28 mouse cellular contexts compared by ENCODE assay signal in genomic region chr2:32146617-32147162, GRCm38 (mm10). TPM values are rescaled to one million over a fixed set of nuclear protein-coding genes. Genes with fewer than 3 reads are reported as not detected.
DNase-seq lines count a peak whose midpoint lies in the region; ATAC-seq and TF ChIP-seq lines count a peak whose summit lies in the region.
"Had no signal": no experiment of that assay in that cellular context is flagged by ENCODE, and none has a peak within 500 bp of the region (broad histone marks: within the 10 kb centered on the region; RNA-seq: fewer than 3 reads in every experiment).

No protein-coding gene starts in this region.

- no peak for ATAC-seq in hindbrain, embryonic 12.5 days (ENCODE audit: low FRiP score)
- no peak for ATAC-seq in megakaryocyte-erythroid progenitor cell, adult 5-6 weeks (replicated peaks; ENCODE audit: low FRiP score, low TSS enrichment, poor library complexity, severe bottlenecking)
- ATAC-seq: intestine, embryonic 15.5 days; midbrain, embryonic 16.5 days had no signal

- no peaks in the 10 kb centered on the region for H3K9me3 ChIP-seq in hindbrain, embryonic 12.5 days (replicated peaks)
- H3K9me3 ChIP-seq in hindbrain, embryonic 10.5 days: no peaks in the 10 kb centered on the region
- H3K9me3 ChIP-seq: embryonic facial prominence, embryonic 13.5 days; forebrain, embryonic 12.5 days; heart, embryonic 15.5 days; hindbrain, embryonic 15.5 days; intestine, embryonic 15.5 days; limb, embryonic 13.5 days; megakaryocyte, embryonic 14.5 days; stomach, embryonic 15.5 days had no signal

- peaks cover 3% of the 10 kb centered on the region for H3K79me2 ChIP-seq in myocyte (ENCODE audit: control insufficient read depth, insufficient read depth)

- H3K9ac ChIP-seq in hindbrain, embryonic 12.5 days: 0 out of 2 replicates have a peak overlapping the region, but pooled peaks have one; percentile 18
- H3K9ac ChIP-seq: embryonic facial prominence, embryonic 13.5 days; forebrain, embryonic 12.5 days; heart, embryonic 15.5 days; hindbrain, embryonic 15.5 days; intestine, embryonic 15.5 days; limb, embryonic 13.5 days; liver, embryonic 14.5 days; lung, embryonic 14.5 days; stomach, embryonic 15.5 days had no signal

- no peak overlapping the region for H3ac ChIP-seq in myocyte (ENCODE audit: control insufficient read depth, insufficient read length)

- WGBS in hindbrain, embryonic 12.5 days: 75% methylated on average over 5 of the region's 5 CpGs
- 79% methylated on average over 5 of the region's 5 CpGs for WGBS in hindbrain, embryonic 10.5 days

- no peak for DNase-seq in hindbrain, embryonic 10.5 days (ENCODE audit: low spot score)
- DNase-seq in ES-CJ7 (ENCODE audit: low read depth, low spot score) (peak; percentile 51), R1 (ENCODE audit: low read depth, low spot score) (peak; percentile 75)
- DNase-seq in ovary, postnatal 36 days (ENCODE audit: low spot score): no peak
- DNase-seq: cerebellum, adult 11-12 months; cerebellum, postnatal 10 days; gastrocnemius, postnatal 25 days; heart, adult 2 months; heart, postnatal 36 days; kidney, adult 9 months; kidney, postnatal 14 days; lung, embryonic 14.5 days; thymus, postnatal 25 days had no signal

- peaks cover 10% of the 10 kb centered on the region for H3K4me1 ChIP-seq in hindbrain, embryonic 12.5 days
- H3K4me1 ChIP-seq in hindbrain, embryonic 10.5 days (replicated peaks): peaks cover 16% of the 10 kb centered on the region
- H3K4me1 ChIP-seq: intestine, embryonic 15.5 days had no signal

- no peak overlapping the region for H3K4me2 ChIP-seq in hindbrain, embryonic 12.5 days (replicated peaks)
- no peak overlapping the region for H3K4me2 ChIP-seq in myocyte (ENCODE audit: low read depth)
- H3K4me2 ChIP-seq: embryonic facial prominence, embryonic 13.5 days; forebrain, embryonic 12.5 days; heart, embryonic 15.5 days; hindbrain, embryonic 15.5 days; intestine, embryonic 15.5 days; limb, embryonic 13.5 days; lung, embryonic 14.5 days; stomach, embryonic 15.5 days had no signal

- H3K27me3 ChIP-seq in hindbrain, embryonic 12.5 days: no peaks in the 10 kb centered on the region
- no peaks in the 10 kb centered on the region for H3K27me3 ChIP-seq in hindbrain, embryonic 10.5 days (ENCODE audit: insufficient read depth, poor library complexity, severe bottlenecking)
- H3K27me3 ChIP-seq in myocyte (ENCODE audit: control insufficient read depth, insufficient read depth, insufficient read length): no peaks in the 10 kb centered on the region
- H3K27me3 ChIP-seq: embryonic facial prominence, embryonic 13.5 days; forebrain, embryonic 12.5 days; heart, embryonic 15.5 days; hindbrain, embryonic 15.5 days; intestine, embryonic 15.5 days; limb, embryonic 13.5 days; megakaryocyte, embryonic 14.5 days; stomach, embryonic 15.5 days had no signal

- H3K36me3 ChIP-seq in hindbrain, embryonic 12.5 days: no peaks in the 10 kb centered on the region
- no peaks in the 10 kb centered on the region for H3K36me3 ChIP-seq in hindbrain, embryonic 10.5 days
- H3K36me3 ChIP-seq in myocyte (ENCODE audit: control insufficient read depth, insufficient read depth): no peaks in the 10 kb centered on the region
- H3K36me3 ChIP-seq: embryonic facial prominence, embryonic 13.5 days; forebrain, embryonic 12.5 days; heart, embryonic 15.5 days; hindbrain, embryonic 15.5 days; intestine, embryonic 15.5 days; limb, embryonic 13.5 days; stomach, embryonic 15.5 days had no signal

- no peak overlapping the region for H3K27ac ChIP-seq in hindbrain, embryonic 12.5 days
- no peak overlapping the region for H3K27ac ChIP-seq in hindbrain, embryonic 10.5 days
- H3K27ac ChIP-seq: embryonic facial prominence, embryonic 13.5 days; forebrain, embryonic 12.5 days; heart, adult 2 months; heart, embryonic 15.5 days; hindbrain, embryonic 15.5 days; intestine, embryonic 15.5 days; layer of hippocampus, adult 2 months; limb, embryonic 13.5 days; liver, embryonic 14.5 days; stomach, embryonic 15.5 days had no signal

- H3K4me3 ChIP-seq in hindbrain, embryonic 12.5 days: no peak overlapping the region
- no peak overlapping the region for H3K4me3 ChIP-seq in hindbrain, embryonic 10.5 days
- H3K4me3 ChIP-seq in myocyte: no peak overlapping the region
- H3K4me3 ChIP-seq: embryonic facial prominence, embryonic 13.5 days; erythroblast, embryonic 14.5 days; forebrain, embryonic 12.5 days; heart, adult 2 months; heart, embryonic 15.5 days; hindbrain, embryonic 15.5 days; intestine, embryonic 15.5 days; layer of hippocampus, adult 2 months; limb, embryonic 13.5 days; megakaryocyte, embryonic 14.5 days; stomach, embryonic 15.5 days had no signal

- no peak for TF ChIP-seq POLR2A in myocyte (IDR thresholded peaks at IDR 0.05; ENCODE audit: insufficient read length, low read depth)

TF ChIP-seq in myocyte, 11 proteins besides CTCF, POLR2A, EP300 and RAD21:
- TF ChIP-seq USF1 (IDR thresholded peaks at IDR 0.05; ENCODE audit: low read depth) (peak; percentile 55), SRF (IDR thresholded peaks at IDR 0.05; ENCODE audit: control insufficient read depth, insufficient read length, low read depth) (no peak)

RNA-seq across cellular contexts. Expression of gene Prrc2b, which starts 4.2 kb away (rescaled TPM):
- 111 and 114 TPM in 2 replicates for polyA plus RNA-seq in hindbrain, embryonic 12.5 days (2016; fragmentation: Nextera tagmentation; extraction: Ambion mirVana)
- 55.6 and 68.9 TPM in 2 replicates for polyA plus RNA-seq in hindbrain, embryonic 10.5 days (2016; fragmentation: Nextera tagmentation; extraction: Ambion mirVana)
- 76.2 TPM for polyA plus RNA-seq in myocyte (2012; fragmentation: generic; extraction: Trizol)
- 58.3 and 63.5 TPM in 2 replicates for total RNA-seq in megakaryocyte-erythroid progenitor cell, adult 5-6 weeks (2014; fragmentation: Nextera tagmentation)
- total RNA-seq in megakaryocyte-erythroid progenitor cell, adult 5-6 weeks (2017): 13.9 and 20.1 TPM in 2 replicates

RNA-seq across cellular contexts. Expression of gene Plpp7, which starts 51.4 kb away (rescaled TPM):
- 11.1 and 11.5 TPM in 2 replicates for polyA plus RNA-seq in hindbrain, embryonic 12.5 days (2016; fragmentation: Nextera tagmentation; extraction: Ambion mirVana)
- polyA plus RNA-seq in hindbrain, embryonic 10.5 days (2016; fragmentation: Nextera tagmentation; extraction: Ambion mirVana): 7.6 and 7.9 TPM in 2 replicates
- 60.6 TPM for polyA plus RNA-seq in myocyte (2012; fragmentation: generic; extraction: Trizol)
- total RNA-seq in megakaryocyte-erythroid progenitor cell, adult 5-6 weeks (2014; fragmentation: Nextera tagmentation): 1.4 and 2.5 TPM in 2 replicates
- total RNA-seq in megakaryocyte-erythroid progenitor cell, adult 5-6 weeks (2017): 0.65 TPM in 1 of 2 replicates, not detected in the other

Comparison
In these comparisons a context has a peak if more than half of its experiments do, and no peak if none do; other contexts are left out.
1. DNase-seq: peak in ES-CJ7 (single experiment) and R1 (single experiment); none in hindbrain, embryonic 10.5 days (single experiment) and ovary, postnatal 36 days (single experiment).